Mouse (Mus musculus) heart, adult 2 months (tissue): ENCODE measurements around the gene Frrs1l.

Experiments
- CTCF ChIP-seq: fragments of 200-600 bp; IDR thresholded peaks from 2 replicates; pipeline ENCODE4 v1.8.1; 2022; ENCODE audit warnings: antibody characterized with exemption, mild to moderate bottlenecking, moderate library complexity
- EP300 ChIP-seq: fragments of 200-500 bp; IDR thresholded peaks from 2 replicates; pipeline ENCODE4 v1.6.1; 2011; ENCODE audit warnings: low read depth, low read length, control low read depth; ENCODE audit not compliant: insufficient read depth
- POLR2A ChIP-seq: fragments of 200-500 bp; IDR thresholded peaks from 2 replicates; pipeline ENCODE4 v1.6.1; 2011; ENCODE audit warnings: mild to moderate bottlenecking, low read depth, low read length, control low read depth; ENCODE audit not compliant: insufficient read depth

- no peak for TF ChIP-seq POLR2A
- TF ChIP-seq CTCF = no peak
- TF ChIP-seq EP300 = no peak
Observed at GRCm38 (mm10) chr4:57005011-57005410, 14.8 kb upstream of the Frrs1l start.
